Mouse (Mus musculus) cerebellum, postnatal 10 days (tissue): ENCODE results near the gene Atp1a4.

Source experiments
- DNase-seq, 2 experiments: peaks; one replicate each; pipeline ENCODE4 v3.0.0; 2021; ENCODE audit warnings: mixed read lengths in 2 of 2

The Atp1a4 gene

DNA sequence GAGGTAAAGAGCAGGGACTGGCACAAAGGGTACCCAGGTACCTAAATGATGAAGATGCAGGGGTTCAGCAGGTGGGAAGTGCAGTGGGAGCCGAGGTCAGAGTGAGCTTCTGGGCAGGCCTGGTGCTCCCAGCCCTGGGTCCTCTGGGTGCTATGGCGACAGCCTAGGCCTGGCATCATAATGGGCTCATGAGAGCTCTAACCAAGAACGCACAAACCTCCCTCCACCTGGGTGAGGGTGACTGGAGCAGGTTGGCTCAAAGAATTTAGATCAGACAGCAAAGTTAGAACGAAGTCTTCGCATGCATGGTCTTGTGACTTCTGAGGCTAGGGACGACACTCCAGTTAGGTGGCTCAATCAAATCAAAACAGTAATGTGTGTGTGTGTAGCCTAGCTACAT, at the start of gene Atp1a4:
TSS of gene Atp1a4 (minus strand) at position 101 of the 400 bp plus-strand sequence.
- no peak for DNase-seq

DNA sequence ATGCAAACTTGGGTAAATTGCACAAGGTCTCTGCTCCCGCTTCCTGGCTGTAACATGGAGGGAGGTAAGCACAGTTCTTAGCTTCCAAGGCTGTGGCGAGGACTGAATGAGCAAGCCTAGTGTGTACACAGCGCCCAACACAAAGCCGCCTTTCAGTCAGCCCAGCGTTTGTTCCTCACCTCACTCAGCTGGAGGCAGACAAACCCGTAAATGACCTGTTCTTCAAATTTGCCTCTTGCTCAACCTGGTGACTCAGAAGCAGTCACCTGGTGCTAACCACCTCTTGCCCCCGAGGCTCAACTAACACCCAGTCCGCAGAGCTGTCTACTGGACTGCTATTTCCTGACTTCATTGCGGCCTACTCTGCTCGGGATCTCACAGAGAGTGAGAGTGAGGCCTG, 49.7 kb upstream of the Atp1a4 start:
- no peak for DNase-seq

DNA sequence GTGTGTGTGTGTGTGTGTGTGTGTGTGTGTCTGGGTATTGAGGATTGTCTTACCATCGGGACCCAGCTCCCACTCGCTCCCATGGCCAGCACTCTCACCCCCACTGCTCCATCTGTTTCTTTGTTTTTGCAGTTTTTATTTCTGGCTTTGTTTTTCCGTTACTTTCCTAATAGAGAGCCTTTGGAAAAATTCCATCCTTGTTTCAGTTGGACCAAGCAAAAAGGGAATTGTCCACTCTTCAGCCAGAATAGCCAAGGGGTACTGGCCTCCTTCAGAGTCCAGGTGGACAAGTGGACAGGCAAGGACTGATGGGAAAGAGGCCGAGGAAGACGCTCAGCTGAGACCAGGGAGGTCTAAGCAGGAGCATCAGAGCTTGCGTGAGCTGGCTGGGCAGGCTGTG, 48.7 kb upstream of the Atp1a4 start:
- DNase-seq = peak in 1 of 2 experiments; percentile 42

DNA sequence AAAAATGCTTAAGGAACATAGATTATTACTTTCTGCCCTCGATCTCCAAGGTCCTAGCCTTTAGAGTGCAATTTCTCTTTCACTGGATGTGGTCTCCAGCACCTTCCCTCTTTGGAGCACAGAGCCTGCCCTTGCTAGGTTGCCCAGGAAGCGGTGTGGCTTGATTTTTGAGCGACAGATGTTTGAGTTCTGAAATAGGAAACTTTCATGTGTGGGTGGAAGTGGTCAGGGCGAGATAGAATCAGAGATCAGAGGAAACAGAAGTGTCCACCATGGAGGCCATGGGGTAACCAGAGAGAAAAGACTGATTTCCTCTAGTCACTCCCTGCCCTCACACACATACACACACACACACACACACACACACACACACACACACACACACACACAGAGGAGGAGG, 48.0 kb upstream of the Atp1a4 start:
- no peak for DNase-seq

- peak in 1 of 2 experiments; percentile 35 for DNase-seq
Measured at GRCm38 (mm10) chr1:172305635-172306034, 47.4 kb upstream of the Atp1a4 start.

GRCm38 (mm10) chr1:172305153-172305552, 46.9 kb upstream of the Atp1a4 start:
- DNase-seq = no peak

DNA sequence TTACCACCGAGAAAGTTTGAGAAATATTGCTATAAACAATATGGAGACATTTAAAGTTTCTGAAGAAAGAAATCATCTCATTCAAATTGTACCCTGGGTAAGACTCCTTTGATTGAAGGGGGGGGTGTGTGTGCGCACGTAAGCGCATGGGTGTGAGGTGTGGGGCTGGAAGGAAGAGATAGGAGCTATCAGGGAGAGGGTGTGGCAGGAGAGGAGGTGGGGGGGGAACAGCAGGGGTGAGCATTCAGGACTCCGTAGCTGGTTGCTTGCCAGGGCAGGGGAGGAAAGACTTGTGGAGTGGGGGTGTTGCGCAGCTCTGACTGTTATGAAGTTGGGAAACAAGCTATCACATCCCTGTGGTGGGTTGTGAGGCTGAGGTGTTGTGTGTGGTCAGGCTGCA, 46.2 kb upstream of the Atp1a4 start:
- DNase-seq = peak in 1 of 2 experiments; percentile 21

DNA sequence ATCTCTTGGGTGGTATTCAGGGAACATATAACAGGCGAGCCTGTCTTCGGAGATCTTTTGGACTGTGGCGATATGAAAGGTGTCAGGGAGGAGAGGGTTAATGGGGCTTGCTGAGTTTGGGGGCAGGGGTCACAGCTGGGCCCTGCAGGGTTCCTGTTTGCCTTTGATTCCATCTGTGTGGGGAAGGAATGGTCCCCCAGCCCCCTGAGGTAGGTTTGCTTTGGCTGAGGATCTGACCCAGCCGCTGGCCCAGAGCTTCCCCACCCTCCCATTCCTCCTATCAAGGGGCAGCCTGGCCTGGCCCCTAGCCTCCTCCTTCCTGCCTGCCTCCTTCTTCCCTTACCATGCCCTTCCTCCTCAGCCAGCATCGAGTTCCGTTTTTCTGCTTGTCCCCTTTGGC, 44.6 kb upstream of the Atp1a4 start:
- no peak for DNase-seq

DNA sequence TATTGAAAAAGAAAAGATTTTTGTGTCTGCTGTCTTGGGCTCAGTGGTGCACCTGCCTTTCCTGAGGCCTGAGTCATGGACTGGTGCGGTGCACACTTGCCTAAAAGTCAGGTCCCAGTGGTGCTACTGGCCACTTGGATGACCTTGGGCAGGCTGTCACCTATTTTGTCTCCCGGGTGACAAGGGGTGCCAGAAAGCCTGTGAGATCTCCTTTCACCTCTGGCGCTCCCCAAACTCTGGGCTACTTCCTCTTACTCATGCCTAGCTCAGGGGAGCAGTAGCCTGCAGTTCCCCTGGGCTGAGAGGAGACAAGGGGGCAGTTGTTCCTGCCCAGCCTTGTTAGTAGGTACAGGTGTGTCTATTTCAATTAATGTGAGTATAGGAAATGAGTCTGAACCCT, 44.1 kb upstream of the Atp1a4 start:
- no peak for DNase-seq

GRCm38 (mm10) chr1:172301180-172301579, 43.0 kb upstream of the Atp1a4 start:
- no peak for DNase-seq

GRCm38 (mm10) chr1:172300247-172300646, 42.0 kb upstream of the Atp1a4 start:
- DNase-seq = peak in 1 of 2 experiments; percentile 53

GRCm38 (mm10) chr1:172299528-172299927, 41.3 kb upstream of the Atp1a4 start:
- DNase-seq = peak in 1 of 2 experiments; percentile 48

- peak; percentile 42 to 61 for DNase-seq
Measured at GRCm38 (mm10) chr1:172297611-172298537, 39.7 kb upstream of the Atp1a4 start, which contains the start of gene Atp1a2. TSS of gene Atp1a2 (minus strand) at chr1:172298064.

DNA sequence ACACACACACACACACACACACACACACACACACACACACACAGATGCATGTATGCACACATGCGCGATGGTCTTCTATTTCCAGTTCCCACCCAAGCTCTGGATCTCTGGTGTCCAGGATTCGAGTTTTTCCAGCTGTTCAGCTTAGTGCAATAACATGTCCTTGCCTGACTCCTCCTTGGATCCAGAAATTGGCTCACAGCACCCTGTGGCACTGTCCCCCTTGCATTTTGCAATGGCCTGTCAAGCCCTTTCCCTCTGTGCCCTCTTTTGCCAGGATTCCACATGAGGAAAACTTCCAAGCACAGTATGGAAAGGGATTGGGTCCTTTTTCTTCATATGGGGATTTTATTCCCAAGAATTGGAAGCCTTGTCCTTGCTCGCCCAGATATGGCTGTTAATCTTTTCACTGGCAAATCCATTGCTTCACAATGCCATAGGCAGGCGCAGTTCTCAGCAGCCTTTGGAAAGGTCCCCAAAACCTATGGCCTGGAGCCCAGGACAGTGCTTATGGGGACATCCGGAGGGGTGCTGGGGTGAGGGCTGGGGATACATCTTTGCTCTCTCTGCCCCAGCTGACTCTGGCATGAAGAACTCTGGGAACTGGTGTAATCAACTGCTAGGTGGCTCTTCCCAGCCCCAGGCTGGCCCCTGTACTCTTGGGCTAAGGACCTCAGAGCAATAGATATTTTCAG, 38.7 kb upstream of the Atp1a4 start:
- DNase-seq = peak; percentile 62 to 64

DNA sequence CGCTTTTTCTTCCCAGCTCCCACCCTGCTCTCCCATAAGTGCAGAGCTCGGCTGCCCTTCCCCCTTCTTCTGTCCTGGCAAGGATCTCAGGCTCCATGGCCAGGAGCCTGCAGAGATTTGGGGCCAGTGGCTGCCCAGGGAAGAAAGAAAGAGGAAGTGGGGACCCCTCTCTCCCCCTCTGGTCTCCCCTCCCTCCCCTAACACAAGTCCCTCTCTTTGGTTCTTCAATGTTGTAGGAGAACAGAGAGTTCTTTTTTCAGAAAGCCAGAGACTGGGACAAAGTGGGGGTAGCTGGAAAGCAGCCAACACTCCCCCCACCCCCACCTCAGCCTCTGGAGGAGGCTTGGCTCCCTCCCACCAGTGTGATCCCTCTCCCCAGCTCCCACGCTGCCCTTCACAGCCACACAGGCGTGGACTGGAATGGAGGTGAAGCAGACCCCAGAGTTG, 37.6 kb upstream of the Atp1a4 start:
- peak; percentile 55 to 76 for DNase-seq

GRCm38 (mm10) chr1:172293449-172293848, 35.2 kb upstream of the Atp1a4 start:
- no peak for DNase-seq

DNA sequence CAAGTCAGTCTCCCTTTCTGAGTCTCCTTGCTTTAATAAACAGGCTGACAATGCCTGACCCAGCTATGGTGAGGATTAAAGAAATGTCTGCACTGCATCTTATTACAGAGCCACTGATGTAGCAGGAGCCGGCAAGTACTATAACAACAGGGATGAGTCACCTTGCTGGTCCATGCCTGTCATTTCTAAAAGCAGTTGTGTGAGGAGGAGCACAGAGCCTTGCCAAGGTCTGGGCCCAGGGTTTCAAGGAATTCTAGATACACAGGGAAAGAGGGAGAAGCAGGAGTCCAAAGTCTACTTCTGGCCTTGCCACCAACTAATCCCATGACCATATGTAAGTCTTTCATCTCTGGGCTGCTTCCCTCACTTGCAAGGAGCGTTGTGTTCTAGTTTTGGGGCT, 34.7 kb upstream of the Atp1a4 start:
- DNase-seq = no peak

- DNase-seq = no peak
Measured at GRCm38 (mm10) chr1:172289617-172289946, 31.4 kb upstream of the Atp1a4 start.

DNA sequence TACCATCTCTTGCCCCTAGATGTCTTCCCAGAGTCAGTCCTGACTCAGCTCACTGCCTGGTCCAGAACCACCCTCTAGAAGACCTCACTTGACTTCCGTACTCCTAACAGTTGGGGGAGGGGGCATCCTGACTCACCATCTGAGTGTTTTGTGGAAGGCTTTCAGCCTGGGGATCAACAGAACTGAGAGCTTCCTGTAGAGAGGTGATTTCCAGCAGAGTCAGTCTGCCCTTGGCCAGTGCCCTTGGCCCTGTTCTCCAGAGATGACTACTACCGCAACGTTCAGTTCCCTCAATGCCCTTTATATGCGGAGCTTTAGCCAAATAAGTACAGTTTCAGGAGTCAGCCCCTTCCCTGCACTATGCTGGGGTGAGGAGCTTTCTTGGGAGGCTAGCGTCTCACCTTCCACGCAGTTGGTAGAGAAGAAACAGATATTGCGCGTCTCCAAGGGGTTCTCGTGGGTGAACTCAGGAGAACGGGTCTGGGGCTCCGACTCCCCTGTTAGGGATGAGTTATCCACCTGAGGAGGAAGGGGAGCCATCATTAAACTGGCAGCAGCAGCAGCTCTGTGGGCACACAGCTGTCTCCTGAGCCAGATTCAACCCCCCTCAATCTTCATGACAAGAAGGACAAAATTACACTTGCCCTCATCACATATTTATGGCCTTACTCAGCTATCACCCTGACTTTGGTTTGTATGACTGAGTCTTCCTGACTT, 30.8 kb upstream of the Atp1a4 start:
- no peak for DNase-seq

- DNase-seq = no peak
Measured at GRCm38 (mm10) chr1:172286740-172287139, 28.5 kb upstream of the Atp1a4 start.

- DNase-seq = no peak
Measured at GRCm38 (mm10) chr1:172284221-172284620, 26.0 kb upstream of the Atp1a4 start.

GRCm38 (mm10) chr1:172283073-172283472, 24.9 kb upstream of the Atp1a4 start:
- peak in 1 of 2 experiments; percentile 49 for DNase-seq
